Mouse (Mus musculus): ENCODE measurements around the gene Eipr1.

GRCm38 (mm10) chr12:28906016-28906415 lies 154.4 kb downstream of the Eipr1 start:
- no peak for TF ChIP-seq POLR2A (IDR thresholded peaks at IDR 0.05; ENCODE audit: control insufficient read depth, low read depth, low read length)
- no peak for TF ChIP-seq CTCF (IDR thresholded peaks at IDR 0.05; ENCODE audit: control insufficient read depth, insufficient read depth, insufficient replicate concordance, low read depth, low read length)

Data from testis, adult 2 months (tissue).